Mouse (Mus musculus) embryonic facial prominence, embryonic 14.5 days (tissue): ENCODE results near the gene Olfr1135. TPM values are rescaled to one million over a fixed set of nuclear protein-coding genes. Genes with fewer than 3 reads are reported as not detected.

Experiments
- polyA plus RNA-seq: library from polyadenylated mRNA; unstranded; fragments of >200 nt; fragmentation: Nextera tagmentation; extraction: Ambion mirVana; gene quantifications from 2 replicates; pipeline ENCODE4 v1.2.1, GENCODE M21; 2014

The Olfr1135 gene
- polyA plus RNA-seq, 1 experiment from 2014 or later, result not detected

Other genes starting within 250 kb of the Olfr1135 start
- gene Olfr1124, start 243.4 kb downstream of the Olfr1135 start, polyA plus RNA-seq, result 0.07 TPM in 1 of 2 replicates, not detected in the other
- not detected in 2 replicates for gene Olfr1126, start 219.7 kb downstream of the Olfr1135 start, polyA plus RNA-seq
- gene Pramel7, start 176.6 kb downstream of the Olfr1135 start, polyA plus RNA-seq, result not detected in 2 replicates
- not detected in 2 replicates for gene Pramel6, start 167.1 kb downstream of the Olfr1135 start, polyA plus RNA-seq
- gene Olfr153, start 141.9 kb downstream of the Olfr1135 start, polyA plus RNA-seq, result not detected in 2 replicates
- gene Olfr1128, start 128.1 kb downstream of the Olfr1135 start, polyA plus RNA-seq, result not detected in 2 replicates
- not detected in 2 replicates for gene Olfr1129, start 99.8 kb downstream of the Olfr1135 start, polyA plus RNA-seq
- not detected in 2 replicates for gene Olfr1130, start 67.5 kb downstream of the Olfr1135 start, polyA plus RNA-seq
- not detected in 2 replicates for gene Olfr1131, start 46.6 kb downstream of the Olfr1135 start, polyA plus RNA-seq
- gene Olfr1132, start 36.1 kb downstream of the Olfr1135 start, polyA plus RNA-seq, result not detected in 2 replicates
- gene Olfr1133, start 26.3 kb downstream of the Olfr1135 start, polyA plus RNA-seq, result 0.29 TPM in 1 of 2 replicates, not detected in the other
- not detected in 2 replicates for gene Olfr1134, start 15.2 kb downstream of the Olfr1135 start, polyA plus RNA-seq
- not detected in 2 replicates for gene Olfr1136, start 20.3 kb upstream of the Olfr1135 start, polyA plus RNA-seq
- gene Olfr1137, start 39.5 kb upstream of the Olfr1135 start, polyA plus RNA-seq, result not detected in 2 replicates
- gene Olfr1138, start 66.3 kb upstream of the Olfr1135 start, polyA plus RNA-seq, result not detected in 2 replicates
- gene Olfr1140, start 70.1 kb upstream of the Olfr1135 start, polyA plus RNA-seq, result not detected in 2 replicates
- not detected in 2 replicates for gene Olfr1141, start 80.3 kb upstream of the Olfr1135 start, polyA plus RNA-seq
- gene Olfr152, start 105.8 kb upstream of the Olfr1135 start, polyA plus RNA-seq, result not detected in 2 replicates
- 0.18 TPM in 1 of 2 replicates, not detected in the other for gene Olfr1143, start 126.9 kb upstream of the Olfr1135 start, polyA plus RNA-seq
- gene Olfr1145, start 136.2 kb upstream of the Olfr1135 start, polyA plus RNA-seq, result not detected in 2 replicates
- gene Olfr1148, start 156.9 kb upstream of the Olfr1135 start, polyA plus RNA-seq, result not detected in 2 replicates
- not detected in 2 replicates for gene Olfr1150-ps1, start 170.3 kb upstream of the Olfr1135 start, polyA plus RNA-seq
- not detected in 2 replicates for gene Olfr1151, start 182.2 kb upstream of the Olfr1135 start, polyA plus RNA-seq
- 0.06 TPM in 1 of 2 replicates, not detected in the other for gene Olfr1152, start 192.8 kb upstream of the Olfr1135 start, polyA plus RNA-seq
- gene Olfr1153, start 221.3 kb upstream of the Olfr1135 start, polyA plus RNA-seq, result 0.11 TPM in 1 of 2 replicates, not detected in the other
- not detected in 2 replicates for gene Olfr1154, start 231.5 kb upstream of the Olfr1135 start, polyA plus RNA-seq